Mouse (Mus musculus) right cerebral cortex, postnatal 36 days (tissue): ENCODE data around the gene Phf6.
"Not testable (repeated sequence)": the region's sequence is repeated elsewhere in the genome, so short reads cannot be mapped to it uniquely, and the experiment has no call there.

Experiments used
- DNase-seq, 2 experiments: peaks; one replicate each; pipeline ENCODE4 v3.0.0; 2022; ENCODE audit warnings: low spot score in 2 of 2, mixed read lengths in 1 of 2

Phf6 gene

DNA sequence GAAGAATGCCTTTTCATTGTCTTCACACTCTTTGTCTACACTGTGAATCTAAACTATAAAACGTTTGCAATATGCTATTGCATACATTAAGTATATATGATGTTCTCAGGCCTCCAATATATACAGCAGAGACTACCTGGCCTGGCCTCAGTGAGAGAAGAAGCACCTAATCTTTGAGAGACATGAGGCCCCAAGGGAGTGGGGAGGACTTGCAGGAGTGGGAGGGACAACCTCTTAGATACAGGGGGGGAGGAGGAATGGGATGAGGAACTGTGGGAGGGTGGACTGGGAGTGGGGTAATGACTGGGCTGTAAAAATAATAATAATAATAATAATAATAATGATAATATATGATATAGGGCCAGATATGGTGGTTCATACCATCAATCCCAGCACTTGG is 66.5 kb downstream of the Phf6 start:
- no peak for DNase-seq

DNA sequence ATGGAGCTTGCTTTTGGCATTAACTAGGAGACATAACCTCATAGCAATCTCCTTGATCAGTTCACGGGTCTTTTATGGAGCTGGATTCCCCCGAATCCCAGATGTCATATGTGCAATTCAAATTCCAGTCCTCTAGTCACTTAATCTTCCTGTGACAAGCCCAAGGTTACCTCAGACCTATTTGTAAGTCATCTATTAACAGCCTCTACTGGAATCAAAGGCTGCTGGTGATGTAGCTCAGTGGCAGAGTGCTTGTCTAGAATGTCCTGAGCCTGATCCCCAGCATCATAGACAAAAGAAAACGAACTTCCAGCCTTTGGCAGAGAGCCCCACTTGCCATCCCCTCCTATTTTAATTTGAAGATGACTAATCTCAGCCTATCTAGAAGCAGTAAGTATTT is 69.3 kb downstream of the Phf6 start:
- DNase-seq: no peak

DNA sequence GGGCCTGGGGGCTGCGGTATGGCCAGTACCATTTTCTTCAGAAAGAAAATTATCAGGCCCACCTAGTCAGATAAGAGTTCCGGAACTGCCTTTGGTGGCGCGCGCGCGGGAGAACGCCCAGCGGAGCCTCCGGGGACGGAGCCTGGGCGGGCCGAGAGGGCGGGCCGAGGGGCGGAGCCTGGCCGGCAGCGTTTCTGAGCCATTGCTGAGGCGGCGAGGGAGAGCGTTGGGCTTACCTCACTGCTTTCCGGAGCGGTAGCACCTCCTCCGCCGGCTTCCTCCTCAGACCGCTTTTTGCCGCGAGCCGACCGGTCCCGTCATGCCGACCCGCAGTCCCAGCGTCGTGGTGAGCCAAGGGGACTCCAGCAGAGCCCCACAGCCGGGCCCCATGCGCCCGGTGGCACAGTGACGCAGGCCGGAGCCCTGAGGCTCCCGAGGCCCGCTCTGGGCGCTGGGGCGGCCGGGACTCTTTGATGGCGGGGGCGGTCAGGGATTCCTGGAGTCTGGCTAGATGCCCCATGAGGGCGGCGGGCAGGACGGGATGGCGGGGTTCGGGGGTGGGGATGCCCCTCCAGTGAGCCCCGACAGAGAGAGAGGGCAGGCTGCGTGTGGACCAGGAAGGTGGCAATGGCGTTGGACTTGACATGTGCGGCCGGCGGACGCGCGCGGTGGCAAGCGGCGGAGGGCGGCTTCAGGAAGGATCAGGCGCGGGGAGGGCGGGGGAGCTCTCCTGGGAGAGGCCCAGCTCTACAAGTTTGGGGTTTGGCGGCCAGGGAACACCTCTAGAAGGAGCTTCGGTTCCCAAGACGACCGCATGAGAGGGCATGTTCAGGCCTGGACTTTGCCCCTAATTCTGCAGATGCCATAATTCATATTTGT is 76.1 kb downstream of the Phf6 start, which contains the start of gene Hprt:
Hprt (plus strand) TSS at position 233 of the 879 bp plus-strand sequence.
- peak; percentile 70 to 76 for DNase-seq

DNA sequence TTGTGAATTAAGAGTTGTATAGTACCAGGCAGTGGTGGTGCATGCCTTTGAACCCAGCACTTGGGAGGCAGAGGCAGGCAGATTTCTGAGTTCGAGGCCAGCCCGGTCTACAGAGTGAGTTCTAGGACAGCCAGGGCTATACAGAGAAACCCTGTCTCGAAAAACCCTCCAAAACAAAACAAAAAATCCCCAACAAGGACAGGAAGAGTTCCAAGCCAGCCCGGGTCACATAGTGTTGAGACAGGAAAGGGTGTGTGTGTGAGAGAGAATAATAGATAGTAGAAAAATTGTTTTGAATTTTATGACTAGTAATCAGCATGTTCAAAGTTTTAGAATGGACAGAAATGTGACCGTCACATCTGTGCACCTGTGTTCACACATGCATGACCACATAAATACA is 82.7 kb downstream of the Phf6 start:
- not testable (repeated sequence) for DNase-seq

DNA sequence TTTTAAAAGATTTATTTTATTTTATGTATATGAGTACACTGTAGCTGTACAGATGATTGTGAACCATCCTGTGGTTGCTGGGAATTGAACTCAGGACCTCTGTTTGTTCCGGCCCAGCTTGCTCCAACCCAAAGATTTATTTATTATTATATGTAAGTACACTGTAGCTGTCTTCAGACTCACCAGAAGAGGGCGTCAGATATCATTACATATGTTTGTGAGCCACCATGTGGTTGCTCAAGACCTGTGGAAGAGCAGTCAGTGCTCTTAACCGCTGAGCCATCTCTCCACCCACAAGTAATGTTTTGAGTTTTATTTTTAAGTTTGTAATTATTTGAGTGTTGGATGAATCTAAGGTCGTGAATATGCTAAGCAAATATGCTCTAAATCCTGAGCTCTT is 92.8 kb downstream of the Phf6 start:
- DNase-seq: not testable (repeated sequence)

DNA sequence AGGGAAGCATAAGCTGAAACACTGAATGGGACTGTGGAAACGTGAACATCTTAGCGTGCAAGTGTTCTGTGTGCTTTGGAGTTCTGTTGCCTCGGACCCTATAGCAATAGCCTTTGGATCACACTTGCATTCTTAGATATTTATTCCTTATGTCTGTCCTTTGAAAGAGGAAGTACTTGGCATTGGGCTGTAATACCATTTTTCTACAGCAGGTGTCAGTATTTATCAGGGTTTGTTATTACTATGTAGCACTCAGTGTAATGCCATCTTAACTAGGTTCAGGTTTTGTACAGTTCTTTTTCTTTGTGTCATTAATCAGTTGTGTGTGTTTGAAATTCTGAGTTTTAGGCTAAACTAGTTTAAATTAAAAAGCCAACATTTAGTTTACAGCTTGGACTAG is 94.0 kb downstream of the Phf6 start:
- no peak for DNase-seq
